ENCODE assay signal across 7 mouse cellular contexts in the genomic region with DNA sequence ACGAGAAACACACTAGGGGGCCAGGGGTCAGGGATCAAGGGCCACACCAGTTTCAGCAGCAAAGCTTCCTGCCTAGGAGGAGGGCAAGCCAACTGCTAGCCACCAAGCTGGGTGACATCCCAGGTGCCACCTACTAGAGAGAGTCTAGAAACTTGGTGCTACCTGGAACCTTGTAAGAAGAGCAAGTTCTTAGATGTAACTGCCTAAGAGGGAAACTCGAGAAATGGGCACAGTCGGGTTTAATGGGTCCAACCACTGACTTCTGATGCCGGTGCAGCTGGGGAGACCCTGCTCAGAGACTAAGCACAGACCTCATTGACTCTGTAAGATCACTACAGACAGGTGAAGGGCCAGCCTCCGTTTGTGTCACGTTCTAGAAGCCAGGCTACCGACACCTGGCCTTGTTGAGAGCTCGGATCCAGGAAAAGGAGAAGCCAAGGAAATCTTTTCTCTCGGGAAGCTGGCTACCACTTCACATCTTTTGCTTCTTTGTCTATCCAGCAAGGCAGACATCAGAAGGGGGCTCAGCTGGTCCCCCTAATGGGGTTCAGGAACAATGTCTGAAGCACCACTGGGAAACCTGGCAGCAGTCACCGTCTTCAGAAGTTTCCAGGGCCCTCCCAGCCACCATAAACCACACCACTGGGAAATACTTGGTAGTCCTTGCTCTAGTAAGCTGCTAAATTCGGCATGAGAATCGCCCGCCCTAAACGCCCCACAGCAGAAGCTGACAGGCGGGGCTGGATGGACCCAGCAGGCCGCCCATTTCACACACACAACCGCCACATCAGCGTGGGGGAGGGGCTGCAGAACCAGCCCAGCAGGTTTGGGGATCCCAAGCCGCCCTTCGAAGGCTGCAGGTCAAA. TPM values are rescaled to one million over a fixed set of nuclear protein-coding genes. Genes with fewer than 3 reads are reported as not detected.
DNase-seq lines count a peak whose midpoint lies in the region; ATAC-seq and TF ChIP-seq lines count a peak whose summit lies in the region.

No protein-coding gene starts in this region.

- no peaks in the 10 kb centered on the region for H3K27me3 ChIP-seq in hindbrain, postnatal 0 days (ENCODE audit: insufficient read depth, low read length)
- H3K27me3 ChIP-seq in limb, embryonic 13.5 days: no peaks in the 10 kb centered on the region
- no peaks in the 10 kb centered on the region for H3K27me3 ChIP-seq in midbrain, embryonic 16.5 days (ENCODE audit: control insufficient read depth, insufficient read depth, low read depth, low read length)
- H3K27me3 ChIP-seq in splenic B cell, adult 2 months (ENCODE audit: control insufficient read depth, insufficient read depth, low read length, poor library complexity, severe bottlenecking): no peaks in the 10 kb centered on the region

- no peak for TF ChIP-seq CTCF in hindbrain, postnatal 0 days (IDR thresholded peaks at IDR 0.05; ENCODE audit: low read depth)

- H3K4me3 ChIP-seq in hindbrain, postnatal 0 days (ENCODE audit: low read length): peak overlapping the region; percentile 78
- peak overlapping the region; percentile 94 for H3K4me3 ChIP-seq in limb, embryonic 13.5 days
- peak overlapping the region; percentile 94 for H3K4me3 ChIP-seq in midbrain, embryonic 16.5 days (ENCODE audit: low read depth, low read length)

- 1% methylated on average over 20 of the region's 20 CpGs for WGBS in hindbrain, postnatal 0 days
- WGBS in limb, embryonic 13.5 days: 2% methylated on average over 20 of the region's 20 CpGs
- 1% methylated on average over 20 of the region's 20 CpGs for WGBS in midbrain, embryonic 16.5 days

- no peaks in the 10 kb centered on the region for H3K9me3 ChIP-seq in hindbrain, postnatal 0 days (ENCODE audit: low read length)
- H3K9me3 ChIP-seq in limb, embryonic 13.5 days: no peaks in the 10 kb centered on the region
- no peaks in the 10 kb centered on the region for H3K9me3 ChIP-seq in midbrain, embryonic 16.5 days (replicated peaks; ENCODE audit: control insufficient read depth, low read length, poor library complexity, severe bottlenecking)

- DNase-seq in adrenal gland, adult (ENCODE audit: inconsistent age in 2 of 2, low spot score in 1 of 2): peak; percentile 91 to 96
- DNase-seq in cerebellum, postnatal 25 days: peak; percentile 70 to 80
- DNase-seq in gastrocnemius, adult 8-10 months (ENCODE audit: low spot score in 2 of 2): peak; percentile 87 to 91
- peak; percentile 72 for DNase-seq in hindbrain, postnatal 0 days (ENCODE audit: low spot score)
- peak; percentile 47 for DNase-seq in splenic B cell, adult 2 months (ENCODE audit: low read depth, low spot score)

- peak overlapping the region; percentile 100 for H3K27ac ChIP-seq in hindbrain, postnatal 0 days
- peak overlapping the region; percentile 100 for H3K27ac ChIP-seq in limb, embryonic 13.5 days
- H3K27ac ChIP-seq in midbrain, embryonic 16.5 days (ENCODE audit: low read length): peak overlapping the region; percentile 100

- H3K4me1 ChIP-seq in hindbrain, postnatal 0 days (ENCODE audit: insufficient read depth, low read length): peaks cover 58% of the 10 kb centered on the region
- H3K4me1 ChIP-seq in limb, embryonic 13.5 days: peaks cover 63% of the 10 kb centered on the region
- H3K4me1 ChIP-seq in midbrain, embryonic 16.5 days (ENCODE audit: control insufficient read depth, insufficient read depth, low read length): peaks cover 53% of the 10 kb centered on the region

- no peak for ATAC-seq in hindbrain, postnatal 0 days
- no peak for ATAC-seq in limb, embryonic 13.5 days (ENCODE audit: low FRiP score, low read depth)
- ATAC-seq in midbrain, embryonic 16.5 days: no peak

- peak overlapping the region; percentile 99 for H3K4me2 ChIP-seq in hindbrain, postnatal 0 days (ENCODE audit: low read depth, low read length)
- H3K4me2 ChIP-seq in limb, embryonic 13.5 days (replicated peaks): peak overlapping the region; percentile 98
- peak overlapping the region; percentile 87 for H3K4me2 ChIP-seq in midbrain, embryonic 16.5 days (ENCODE audit: low read length)

- peak overlapping the region; percentile 96 for H3K9ac ChIP-seq in hindbrain, postnatal 0 days (replicated peaks; ENCODE audit: low read length)
- peak overlapping the region; percentile 100 for H3K9ac ChIP-seq in limb, embryonic 13.5 days
- H3K9ac ChIP-seq in midbrain, embryonic 16.5 days (ENCODE audit: low read depth, low read length): peak overlapping the region; percentile 100

- no peaks in the 10 kb centered on the region for H3K36me3 ChIP-seq in hindbrain, postnatal 0 days (ENCODE audit: insufficient read depth, low read length)
- peaks cover 13% of the 10 kb centered on the region for H3K36me3 ChIP-seq in limb, embryonic 13.5 days
- no peaks in the 10 kb centered on the region for H3K36me3 ChIP-seq in midbrain, embryonic 16.5 days (ENCODE audit: control insufficient read depth, insufficient read depth, low read length)
- H3K36me3 ChIP-seq in splenic B cell, adult 2 months (ENCODE audit: control insufficient read depth, insufficient read depth, low read length, poor library complexity, severe bottlenecking): peaks cover 5% of the 10 kb centered on the region

RNA-seq across cellular contexts. Expression of gene Setd1b, which starts 4.7 kb away (rescaled TPM):
- 10 to 100 TPM in 3 of 4 experiments, 1 to 10 TPM in 1; 8.0 to 10.8 (median 10.5) TPM for total RNA-seq in gastrocnemius, adult 8-10 months (2022)
- total RNA-seq in hindbrain, postnatal 0 days (2014; rRNA removed): 4.8 TPM in 2 replicates
- 7.1 and 7.2 TPM in 2 replicates for polyA plus RNA-seq in hindbrain, postnatal 0 days (2015; fragmentation: Nextera tagmentation; extraction: Ambion mirVana)
- polyA plus RNA-seq in limb, embryonic 13.5 days (2015; fragmentation: Nextera tagmentation; extraction: Ambion mirVana): 11.1 and 12.0 TPM in 2 replicates
- 10.0 and 11.8 TPM in 2 replicates for polyA plus RNA-seq in midbrain, embryonic 16.5 days (2015; fragmentation: Nextera tagmentation; extraction: Ambion mirVana)

RNA-seq across cellular contexts. Expression of gene Rhof, which starts 4.8 kb away (rescaled TPM):
- under 1 TPM in 3 of 4 experiments, not detected in 1; 0.24 to 0.36 (median 0.36) TPM for total RNA-seq in gastrocnemius, adult 8-10 months (2022)
- 43.5 and 44.4 TPM in 2 replicates for total RNA-seq in hindbrain, postnatal 0 days (2014; rRNA removed)
- 36.6 and 36.8 TPM in 2 replicates for polyA plus RNA-seq in hindbrain, postnatal 0 days (2015; fragmentation: Nextera tagmentation; extraction: Ambion mirVana)
- polyA plus RNA-seq in limb, embryonic 13.5 days (2015; fragmentation: Nextera tagmentation; extraction: Ambion mirVana): 3.7 and 4.6 TPM in 2 replicates
- polyA plus RNA-seq in midbrain, embryonic 16.5 days (2015; fragmentation: Nextera tagmentation; extraction: Ambion mirVana): 13.9 and 21.4 TPM in 2 replicates

RNA-seq across cellular contexts. Expression of gene Psmd9, which starts 31.9 kb away (rescaled TPM):
- 10 to 100 TPM; 11.4 to 12.8 (median 12.3) TPM for total RNA-seq in gastrocnemius, adult 8-10 months (2022)
- total RNA-seq in hindbrain, postnatal 0 days (2014; rRNA removed): 28.5 and 30.8 TPM in 2 replicates
- 86.1 and 87.2 TPM in 2 replicates for polyA plus RNA-seq in hindbrain, postnatal 0 days (2015; fragmentation: Nextera tagmentation; extraction: Ambion mirVana)
- 99.6 and 104 TPM in 2 replicates for polyA plus RNA-seq in limb, embryonic 13.5 days (2015; fragmentation: Nextera tagmentation; extraction: Ambion mirVana)
- 73.6 and 77.6 TPM in 2 replicates for polyA plus RNA-seq in midbrain, embryonic 16.5 days (2015; fragmentation: Nextera tagmentation; extraction: Ambion mirVana)

RNA-seq across cellular contexts. Expression of gene Hpd, which starts 45.2 kb away (rescaled TPM):
- 1 to 10 TPM in 1 of 4 experiments, not detected in 3; 1.3 TPM for total RNA-seq in gastrocnemius, adult 8-10 months (2022)
- total RNA-seq in hindbrain, postnatal 0 days (2014; rRNA removed): not detected in 2 replicates
- not detected in 2 replicates for polyA plus RNA-seq in hindbrain, postnatal 0 days (2015; fragmentation: Nextera tagmentation; extraction: Ambion mirVana)
- not detected in 2 replicates for polyA plus RNA-seq in limb, embryonic 13.5 days (2015; fragmentation: Nextera tagmentation; extraction: Ambion mirVana)
- not detected in 2 replicates for polyA plus RNA-seq in midbrain, embryonic 16.5 days (2015; fragmentation: Nextera tagmentation; extraction: Ambion mirVana)
